Mouse (Mus musculus) thymus, adult 2 months (tissue): ENCODE measurements around the gene Atp11a.

ENCODE experiments used
- CTCF ChIP-seq: fragments of 200-500 bp; IDR thresholded peaks from 2 replicates; pipeline ENCODE4 v1.5.1; 2012; ENCODE audit warnings: mild to moderate bottlenecking, control low read depth, low read length, moderate library complexity, borderline replicate concordance; ENCODE audit not compliant: control insufficient read depth, poor library complexity, insufficient read depth; ENCODE audit errors: extremely low read depth
- POLR2A ChIP-seq: fragments of 200-500 bp; IDR thresholded peaks from 2 replicates; pipeline ENCODE4 v1.6.1; 2012; ENCODE audit warnings: mild to moderate bottlenecking, low read length, control low read depth, moderate library complexity; ENCODE audit not compliant: control insufficient read depth, poor library complexity, insufficient read depth; ENCODE audit errors: extremely low read depth

DNA sequence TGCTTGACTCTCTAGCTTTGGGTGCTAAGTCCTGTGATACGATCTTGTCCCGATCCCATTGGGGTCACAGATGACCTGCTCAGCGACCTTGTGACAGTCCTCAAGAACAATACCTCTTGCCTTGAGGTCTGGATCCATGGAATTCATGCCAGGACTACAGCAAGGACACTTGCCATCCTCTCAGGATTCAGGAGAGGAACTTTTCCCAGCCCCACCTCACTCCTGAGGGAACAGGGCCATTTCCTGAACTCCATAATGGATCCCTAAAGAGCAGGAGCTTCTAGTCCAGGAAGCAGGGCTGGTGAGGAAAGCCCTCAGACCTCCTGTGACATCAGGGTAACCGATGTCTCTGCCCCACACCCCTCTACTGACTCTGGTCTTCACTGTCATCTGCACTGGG lies 150.9 kb downstream of the Atp11a start:
- TF ChIP-seq CTCF (no peak), POLR2A (no peak)
